Mouse (Mus musculus) forebrain, postnatal 0 days (tissue): ENCODE data around the gene 2900011O08Rik. TPM values are rescaled to one million over a fixed set of nuclear protein-coding genes. Genes with fewer than 3 reads are reported as not detected.
"Not testable (repeated sequence)": the region's sequence is repeated elsewhere in the genome, so short reads cannot be mapped to it uniquely, and the experiment has no call there.

Experiments
- ATAC-seq: fragments of 200-750 bp; cut with Nextera tagmentation; 2 replicates; pipeline ENCODE4 v1.8.0; 2017; ENCODE audit warnings: mild to moderate bottlenecking, moderate library complexity
- DNase-seq: peaks from one replicate; pipeline ENCODE4 v3.0.0-alpha.2; 2015
- H3K27ac ChIP-seq: fragments of 300-500 bp; sonication (generic); 2 replicates; pipeline ENCODE4 v1.5.1; 2014; ENCODE audit warnings: low read depth, mild to moderate bottlenecking, antibody characterized with exemption, low read length, moderate library complexity, mixed read lengths
- H3K27me3 ChIP-seq: fragments of 300-500 bp; sonication (generic); 2 replicates; pipeline ENCODE4 v1.6.1; 2014; ENCODE audit warnings: mild to moderate bottlenecking, low read length, mixed read lengths; ENCODE audit not compliant: insufficient read depth
- H3K36me3 ChIP-seq: fragments of 300-500 bp; sonication (generic); 2 replicates; pipeline ENCODE4 v1.6.1; 2014; ENCODE audit warnings: mild to moderate bottlenecking, moderate library complexity; ENCODE audit not compliant: insufficient read depth
- H3K4me1 ChIP-seq: fragments of 300-500 bp; sonication (generic); 2 replicates; pipeline ENCODE4 v1.6.1; 2014; ENCODE audit warnings: antibody characterized with exemption; ENCODE audit not compliant: insufficient read depth
- H3K4me2 ChIP-seq: fragments of 300-500 bp; sonication (generic); 2 replicates; pipeline ENCODE4 v1.6.1; 2014; ENCODE audit warnings: low read depth, mild to moderate bottlenecking, moderate library complexity
- H3K4me3 ChIP-seq: fragments of 300-500 bp; sonication (generic); 2 replicates; pipeline ENCODE4 v1.5.1; 2014; ENCODE audit warnings: low read depth, low read length, mixed read lengths
- H3K9ac ChIP-seq: fragments of 300-500 bp; sonication (generic); 2 replicates; pipeline ENCODE4 v1.6.1; 2014; ENCODE audit warnings: mild to moderate bottlenecking
- H3K9me3 ChIP-seq: fragments of 300-500 bp; sonication (generic); 2 replicates; pipeline ENCODE4 v1.6.1; 2016; ENCODE audit warnings: low read length
- CTCF ChIP-seq: sonication (generic); IDR thresholded peaks from 2 replicates; pipeline ENCODE4 v1.5.1; 2016; ENCODE audit warnings: antibody characterized with exemption, control low read depth, low read depth
- WGBS: fragments of 180-500 bp; shearing (Covaris S2); extraction: QIAGEN DNeasy Blood & Tissue Kit; methylation state at CpG from one replicate; pipeline ENCODE4 v1.1.7; 2014; 5-methylcytosine and 5-hydroxymethylcytosine counted together
- polyA plus RNA-seq: library from polyadenylated mRNA; unstranded; fragments of >200 nt; fragmentation: Nextera tagmentation; extraction: Ambion mirVana; gene quantifications from 2 replicates; pipeline ENCODE4 v1.2.1, GENCODE M21; 2015
- total RNA-seq: library from RNA; depleted of rRNA; stranded (reverse); fragments of >200 nt; gene quantifications from 2 replicates; pipeline ENCODE4 v1.2.3, GENCODE M21; 2014

Gene 2900011O08Rik
- total and polyA plus RNA-seq, 2 experiments from 2014 or later, result 165 to 213 TPM

DNA sequence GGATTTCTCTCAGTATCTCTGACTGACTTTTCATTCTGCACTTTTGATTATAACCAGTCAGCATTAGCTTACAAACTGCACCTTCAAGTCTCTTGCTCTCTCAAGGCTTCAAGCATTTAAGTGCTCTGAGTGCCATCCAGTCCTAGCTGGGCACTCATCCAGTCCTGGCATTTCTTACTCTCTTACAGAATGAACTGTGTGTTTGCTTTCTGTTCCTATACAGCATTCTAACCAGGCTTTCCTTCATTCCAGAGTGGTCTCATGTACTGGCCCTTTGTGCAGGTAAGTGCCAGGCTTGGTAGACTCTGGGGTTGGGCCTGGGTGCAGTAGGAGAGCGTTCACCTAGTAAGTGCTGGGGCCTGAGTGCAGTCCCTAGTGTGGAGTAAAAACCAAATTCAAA lies 40.1 kb upstream of the 2900011O08Rik start:
- Histone ChIP-seq H3K4me1 (peaks cover 4% of the 10 kb centered on the region; the same call in 1 of the 2 replicates), H3K36me3 (0 out of 2 replicates have a peak, but pooled peaks cover 4% of the 10 kb centered on the region), H3K9me3 (no peaks in the 10 kb centered on the region), H3K4me3 (no peak overlapping the region), H3K27me3 (no peaks in the 10 kb centered on the region), H3K4me2 (no peak overlapping the region), H3K27ac (no peak overlapping the region), H3K9ac (no peak overlapping the region)
- ATAC-seq (no peak), DNase-seq (no peak)
- no peak for TF ChIP-seq CTCF
- 88% methylated on average over 1 of the region's 1 CpGs for WGBS

DNA sequence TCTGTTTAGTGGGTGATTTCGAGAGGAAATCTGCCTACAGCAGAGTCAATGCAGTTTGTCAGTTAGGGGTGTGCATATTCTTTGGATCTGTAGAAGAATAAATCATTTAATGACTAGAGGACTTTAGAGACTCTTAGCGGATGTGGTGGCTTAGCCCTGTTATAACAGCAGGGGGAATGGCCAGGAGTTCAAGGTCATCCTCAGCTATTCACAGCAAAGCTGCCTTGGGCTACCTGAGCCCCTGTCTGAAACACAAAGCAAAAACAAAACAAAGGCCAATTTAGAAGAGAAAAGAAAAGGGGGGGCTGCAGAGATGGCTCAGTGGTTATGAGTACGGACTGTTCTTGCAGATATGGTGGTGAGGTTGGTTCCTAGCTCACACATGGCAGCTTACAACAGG lies 35.2 kb upstream of the 2900011O08Rik start:
- Histone ChIP-seq H3K27me3 (no peaks in the 10 kb centered on the region), H3K4me2 (no peak overlapping the region), H3K4me3 (no peak overlapping the region), H3K4me1 (no peaks in the 10 kb centered on the region), H3K27ac (no peak overlapping the region), H3K9me3 (no peaks in the 10 kb centered on the region), H3K36me3 (0 out of 2 replicates have a peak, but pooled peaks cover 4% of the 10 kb centered on the region), H3K9ac (no peak overlapping the region)
- no peak for DNase-seq
- TF ChIP-seq CTCF, result no peak
- no peak for ATAC-seq
- 69% methylated on average over 3 of the region's 3 CpGs for WGBS

DNA sequence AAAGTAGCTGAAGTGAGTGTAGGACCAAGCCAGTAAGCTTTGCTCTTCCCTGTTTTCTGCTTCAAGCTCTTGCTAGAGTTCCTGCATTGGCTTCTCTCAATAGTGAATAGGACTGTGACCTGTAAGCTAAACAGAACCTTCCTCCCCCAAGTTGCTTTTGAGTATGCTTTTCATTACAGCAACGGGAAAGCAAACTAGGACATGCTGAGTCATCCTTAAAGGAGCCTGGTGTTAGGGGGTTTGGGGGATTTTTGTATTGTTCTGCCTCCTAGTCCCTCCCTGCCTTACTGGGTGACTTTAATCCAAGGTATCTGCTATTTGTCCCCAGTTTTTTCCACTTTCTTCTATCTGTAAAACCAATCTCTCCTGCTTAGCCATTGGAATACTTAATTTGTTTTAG lies 24.4 kb upstream of the 2900011O08Rik start:
- DNase-seq, result no peak
- no peak overlapping the region for H3K9ac ChIP-seq
- WGBS, result 26% methylated on average over 1 of the region's 1 CpGs

DNA sequence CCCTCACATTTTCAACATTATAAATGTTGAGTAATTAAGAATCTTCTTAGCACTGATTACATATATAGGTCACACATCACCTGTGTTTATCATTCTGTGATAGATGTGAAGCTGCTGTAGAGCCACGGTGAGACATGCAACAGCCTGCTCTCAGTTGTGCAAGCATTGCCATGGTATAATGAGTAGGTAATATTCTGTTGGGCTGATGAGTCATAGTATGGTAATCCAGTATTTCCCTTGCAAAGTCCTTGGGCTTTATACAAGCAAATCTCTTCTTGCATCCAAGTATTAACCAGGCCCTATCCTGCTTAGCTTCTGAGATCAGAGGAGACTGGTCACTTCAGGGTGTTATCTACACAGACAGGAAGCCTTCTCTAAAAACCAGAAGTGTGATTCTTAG lies 17.3 kb upstream of the 2900011O08Rik start:
- H3K4me2 ChIP-seq, result no peak overlapping the region
- no peak overlapping the region for H3K9ac ChIP-seq
- WGBS, result 92% methylated on average over 1 of the region's 1 CpGs
- no peaks in the 10 kb centered on the region for H3K36me3 ChIP-seq
- no peaks in the 10 kb centered on the region for H3K9me3 ChIP-seq
- H3K4me1 ChIP-seq, result no peaks in the 10 kb centered on the region
- H3K27me3 ChIP-seq, result no peaks in the 10 kb centered on the region
- ATAC-seq (no peak), DNase-seq (no peak)
- no peak for TF ChIP-seq CTCF
- no peak overlapping the region for H3K27ac ChIP-seq
- H3K4me3 ChIP-seq, result no peak overlapping the region

More for the DNA sequence above, 24.4 kb upstream of the 2900011O08Rik start:
- Histone ChIP-seq H3K27me3 (no peaks in the 10 kb centered on the region), H3K4me2 (no peak overlapping the region), H3K4me1 (no peaks in the 10 kb centered on the region), H3K4me3 (no peak overlapping the region), H3K36me3 (no peaks in the 10 kb centered on the region), H3K27ac (no peak overlapping the region), H3K9me3 (no peaks in the 10 kb centered on the region)
- TF ChIP-seq CTCF, result no peak
- no peak for ATAC-seq

DNA sequence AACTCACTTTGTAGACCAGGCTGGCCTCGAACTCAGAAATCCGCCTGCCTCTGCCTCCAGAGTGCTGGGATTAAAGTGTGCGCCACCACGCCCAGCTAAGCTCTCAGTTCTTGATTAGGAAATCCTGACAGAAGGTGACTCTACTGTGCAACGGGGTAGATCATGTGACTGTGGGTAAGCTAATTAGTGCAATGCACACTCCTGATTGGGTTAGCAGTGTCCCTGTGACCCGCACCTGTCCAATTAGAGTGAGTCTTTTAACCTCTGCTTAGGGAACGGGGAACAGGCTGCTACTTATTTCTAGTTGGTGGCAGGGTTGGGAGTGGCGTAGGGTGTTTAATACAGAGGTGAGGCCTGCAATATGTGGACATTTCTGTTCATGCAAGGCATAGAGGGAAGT lies 14.4 kb upstream of the 2900011O08Rik start:
- no peak overlapping the region for H3K9ac ChIP-seq
- H3K27ac ChIP-seq, result no peak overlapping the region
- H3K27me3 ChIP-seq, result no peaks in the 10 kb centered on the region
- no peak for ATAC-seq
- no peaks in the 10 kb centered on the region for H3K9me3 ChIP-seq
- no peak for TF ChIP-seq CTCF
- no peaks in the 10 kb centered on the region for H3K4me1 ChIP-seq
- DNase-seq, result no peak
- no peaks in the 10 kb centered on the region for H3K36me3 ChIP-seq
- 90% methylated on average over 7 of the region's 8 CpGs for WGBS
- no peak overlapping the region for H3K4me3 ChIP-seq
- no peak overlapping the region for H3K4me2 ChIP-seq

DNA sequence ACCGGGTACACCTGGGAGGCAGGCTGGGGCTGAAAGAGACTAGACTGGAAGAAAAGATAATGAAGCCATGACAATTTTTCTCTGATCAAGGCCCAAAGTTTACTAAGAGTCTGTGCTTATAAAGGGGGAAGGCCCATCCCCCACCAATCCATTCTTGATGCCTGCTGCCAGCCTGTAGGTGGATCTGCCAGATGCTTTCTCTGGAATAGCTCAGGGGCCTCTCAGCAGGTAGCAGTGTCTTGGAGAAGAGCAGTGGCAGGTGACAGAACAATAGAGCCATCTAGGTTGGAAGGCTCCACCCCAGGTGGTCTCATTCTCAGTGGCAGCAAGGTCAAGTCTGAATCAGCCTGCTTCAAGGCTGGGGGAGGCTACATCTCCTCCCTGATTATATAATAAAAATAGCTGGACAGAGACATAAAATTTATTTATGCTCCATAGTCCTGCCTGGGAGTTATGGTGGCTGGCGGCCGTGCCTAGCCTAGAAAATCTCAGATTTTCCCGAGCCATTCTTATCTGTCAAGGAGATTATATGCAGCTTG lies 10.0 kb upstream of the 2900011O08Rik start:
- not testable (repeated sequence) for H3K27me3 ChIP-seq, H3K36me3 ChIP-seq, H3K9me3 ChIP-seq, H3K9ac ChIP-seq, H3K4me2 ChIP-seq, ATAC-seq, H3K4me3 ChIP-seq, H3K27ac ChIP-seq, DNase-seq, H3K4me1 ChIP-seq
- WGBS, result 79% methylated on average over 4 of the region's 4 CpGs

DNA sequence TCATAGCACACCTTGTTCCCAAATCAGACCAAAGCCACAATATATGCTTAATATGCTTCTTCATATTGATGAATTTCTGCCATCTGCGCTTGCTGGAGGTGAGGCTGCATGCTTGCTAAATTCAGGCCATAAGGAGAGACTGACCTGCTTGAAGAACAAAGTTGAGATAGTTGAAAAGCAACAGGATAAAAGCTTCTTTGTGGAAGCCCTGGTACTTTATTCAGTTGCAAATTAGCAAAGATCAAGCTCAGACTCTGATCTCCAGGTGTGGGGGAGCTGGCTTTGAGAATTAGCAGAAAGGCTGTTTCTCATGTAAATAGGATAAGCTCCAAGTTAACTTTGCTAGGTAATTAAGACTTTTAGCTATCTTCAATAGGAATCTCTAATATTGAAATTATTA lies 9.4 kb upstream of the 2900011O08Rik start:
- H3K9ac ChIP-seq, H3K4me1 ChIP-seq, H3K36me3 ChIP-seq, DNase-seq, H3K27me3 ChIP-seq, H3K4me3 ChIP-seq, H3K4me2 ChIP-seq, ATAC-seq, H3K9me3 ChIP-seq, H3K27ac ChIP-seq: not testable (repeated sequence)
- 48% methylated on average over 1 of the region's 1 CpGs for WGBS

DNA sequence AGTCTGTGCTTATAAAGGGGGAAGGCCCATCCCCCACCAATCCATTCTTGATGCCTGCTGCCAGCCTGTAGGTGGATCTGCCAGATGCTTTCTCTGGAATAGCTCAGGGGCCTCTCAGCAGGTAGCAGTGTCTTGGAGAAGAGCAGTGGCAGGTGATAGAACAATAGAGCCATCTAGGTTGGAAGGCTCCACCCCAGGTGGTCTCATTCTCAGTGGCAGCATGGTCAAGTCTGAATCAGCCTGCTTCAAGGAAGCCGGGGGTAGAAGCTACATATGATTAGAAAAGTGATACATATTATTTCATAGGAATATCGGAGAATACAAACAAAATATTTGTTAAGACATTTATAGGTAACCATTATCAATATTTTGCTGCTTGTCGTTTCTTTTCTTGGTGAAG lies 4.7 kb upstream of the 2900011O08Rik start:
- not testable (repeated sequence) for H3K9me3 ChIP-seq, H3K4me2 ChIP-seq, DNase-seq, H3K4me1 ChIP-seq, H3K27me3 ChIP-seq, H3K27ac ChIP-seq, H3K4me3 ChIP-seq, H3K9ac ChIP-seq, ATAC-seq, H3K36me3 ChIP-seq
- WGBS, result 74% methylated on average over 3 of the region's 3 CpGs
